In genomic region chr9:22226846-22227245, GRCm38 (mm10) we compare ENCODE assay signal across 9 mouse cellular contexts. TPM values are rescaled to one million over a fixed set of nuclear protein-coding genes. Genes with fewer than 3 reads are reported as not detected.
DNase-seq lines count a peak whose midpoint lies in the region; ATAC-seq and TF ChIP-seq lines count a peak whose summit lies in the region.
"Had no signal": no experiment of that assay in that cellular context is flagged by ENCODE, and none has a peak within 500 bp of the region (broad histone marks: within the 10 kb centered on the region; RNA-seq: fewer than 3 reads in every experiment).

No protein-coding gene starts in this region.

- ATAC-seq in kidney, embryonic 16.5 days (ENCODE audit: low FRiP score, low TSS enrichment) = no peak
- no peak for ATAC-seq in embryonic facial prominence, embryonic 14.5 days (ENCODE audit: low read depth)
- ATAC-seq in intestine, embryonic 15.5 days = 0 out of 2 replicates have a peak, but pooled peaks have one; percentile 5
- no peak for ATAC-seq in CD4-positive, CD25-positive, alpha-beta regulatory T cell, adult 4 months

- DNase-seq in kidney, adult 18-20 months = peak; percentile 59
- peak; percentile 18 for DNase-seq in embryonic facial prominence, embryonic 14.5 days (ENCODE audit: low spot score)
- no peak for DNase-seq in thymus, postnatal 0 days (ENCODE audit: low spot score)
- no peak for DNase-seq in retina, embryonic 14.5 days (ENCODE audit: low spot score)

- no peak overlapping the region for H3K4me2 ChIP-seq in kidney, embryonic 16.5 days (replicated peaks; ENCODE audit: low read depth, low read length)
- no peak overlapping the region for H3K4me2 ChIP-seq in embryonic facial prominence, embryonic 14.5 days (ENCODE audit: low read depth, low read length)
- H3K4me2 ChIP-seq in intestine, embryonic 15.5 days (replicated peaks) = no peak overlapping the region; the same call in 1 of the 2 replicates

- no peaks in the 10 kb centered on the region for H3K36me3 ChIP-seq in kidney, embryonic 16.5 days (ENCODE audit: insufficient read depth, low read length)
- H3K36me3 ChIP-seq in embryonic facial prominence, embryonic 14.5 days (ENCODE audit: control insufficient read depth, insufficient read depth, low read length) = no peaks in the 10 kb centered on the region
- no peaks in the 10 kb centered on the region for H3K36me3 ChIP-seq in intestine, embryonic 15.5 days
- H3K36me3 ChIP-seq in small intestine, adult 2 months (ENCODE audit: control insufficient read depth, insufficient read depth, low read length) = peaks cover 4% of the 10 kb centered on the region

- no peak overlapping the region for H3K27ac ChIP-seq in kidney, embryonic 16.5 days (ENCODE audit: low read length)
- no peak overlapping the region for H3K27ac ChIP-seq in embryonic facial prominence, embryonic 14.5 days (replicated peaks; ENCODE audit: low read depth, low read length)
- no peak overlapping the region; the same call in 1 of the 2 replicates for H3K27ac ChIP-seq in intestine, embryonic 15.5 days
- peak overlapping the region; percentile 55; the same call in 1 of the 2 replicates for H3K27ac ChIP-seq in small intestine, adult 2 months (ENCODE audit: insufficient read depth, low read depth, low read length)

- peaks cover 4% of the 10 kb centered on the region for H3K4me1 ChIP-seq in kidney, embryonic 16.5 days (ENCODE audit: insufficient read depth, low read length)
- H3K4me1 ChIP-seq in embryonic facial prominence, embryonic 14.5 days (ENCODE audit: control insufficient read depth, insufficient read depth, low read length) = peaks cover 4% of the 10 kb centered on the region; the same call in 1 of the 2 replicates
- H3K4me1 ChIP-seq in intestine, embryonic 15.5 days (replicated peaks) = no peaks in the 10 kb centered on the region
- peaks cover under 1% of the 10 kb centered on the region; the same call in 1 of the 2 replicates for H3K4me1 ChIP-seq in small intestine, adult 2 months (ENCODE audit: control insufficient read depth, insufficient read depth, insufficient read length, low read length)

- no peak for TF ChIP-seq POLR2A in small intestine, adult 2 months (IDR thresholded peaks at IDR 0.05; ENCODE audit: low read depth, low read length)

- H3K9ac ChIP-seq in kidney, embryonic 16.5 days (replicated peaks; ENCODE audit: low read length) = no peak overlapping the region
- H3K9ac ChIP-seq in embryonic facial prominence, embryonic 14.5 days (ENCODE audit: low read depth, low read length) = no peak overlapping the region
- no peak overlapping the region for H3K9ac ChIP-seq in intestine, embryonic 15.5 days

- 0 out of 2 replicates have a peak, but pooled peaks cover 2% of the 10 kb centered on the region for H3K9me3 ChIP-seq in kidney, embryonic 16.5 days (ENCODE audit: low read length)
- H3K9me3 ChIP-seq in embryonic facial prominence, embryonic 14.5 days (ENCODE audit: control insufficient read depth, low read length) = no peaks in the 10 kb centered on the region
- H3K9me3 ChIP-seq in intestine, embryonic 15.5 days = no peaks in the 10 kb centered on the region

- TF ChIP-seq CTCF in small intestine, adult 2 months (IDR thresholded peaks at IDR 0.05; ENCODE audit: extremely low read depth, insufficient read length, insufficient replicate concordance, low read depth, low read length) = no peak

- WGBS in kidney, embryonic 16.5 days = 82% methylated on average over 15 of the region's 15 CpGs
- WGBS in embryonic facial prominence, embryonic 14.5 days = 87% methylated on average over 15 of the region's 15 CpGs
- WGBS in intestine, embryonic 15.5 days = 48% methylated on average over 15 of the region's 15 CpGs
- WGBS in small intestine, adult 2 months = 31% methylated on average over 15 of the region's 15 CpGs

- H3K27me3 ChIP-seq in kidney, embryonic 16.5 days (ENCODE audit: insufficient read depth, low read length) = no peaks in the 10 kb centered on the region
- H3K27me3 ChIP-seq in embryonic facial prominence, embryonic 14.5 days (replicated peaks; ENCODE audit: control insufficient read depth, insufficient read depth, low read length) = no peaks in the 10 kb centered on the region
- H3K27me3 ChIP-seq in intestine, embryonic 15.5 days (replicated peaks) = no peaks in the 10 kb centered on the region
- H3K27me3 ChIP-seq in small intestine, adult 2 months (ENCODE audit: control insufficient read depth, insufficient read depth, low read length) = no peaks in the 10 kb centered on the region

- H3K4me3 ChIP-seq in kidney, embryonic 16.5 days (ENCODE audit: low read length) = no peak overlapping the region
- no peak overlapping the region for H3K4me3 ChIP-seq in embryonic facial prominence, embryonic 14.5 days (ENCODE audit: low read depth, low read length)
- H3K4me3 ChIP-seq in intestine, embryonic 15.5 days (replicated peaks) = peak overlapping the region; percentile 3; the same call in 1 of the 2 replicates
- peak overlapping the region; percentile 29 for H3K4me3 ChIP-seq in small intestine, adult 2 months (ENCODE audit: low read depth, low read length)

RNA-seq across cellular contexts. Expression of gene Zfp809, which starts 1.3 kb away (rescaled TPM):
- 20.0 and 21.7 TPM in 2 replicates for polyA plus RNA-seq in kidney, embryonic 16.5 days (2015; fragmentation: Nextera tagmentation; extraction: Ambion mirVana)
- 16.2 and 16.3 TPM in 2 replicates for polyA plus RNA-seq in embryonic facial prominence, embryonic 14.5 days (2014; fragmentation: Nextera tagmentation; extraction: Ambion mirVana)
- 19.3 and 23.6 TPM in 2 replicates for polyA plus RNA-seq in intestine, embryonic 15.5 days (2015; fragmentation: Nextera tagmentation; extraction: Ambion mirVana)
- 4.3 and 8.9 TPM in 2 replicates for polyA plus RNA-seq in small intestine, adult 2 months (2012; rRNA removed)
- polyA plus RNA-seq in thymus, postnatal 0 days (2015; fragmentation: Nextera tagmentation; extraction: Ambion mirVana) = 17.9 and 19.9 TPM in 2 replicates
- 10 to 100 TPM; 47.0 to 48.9 TPM for polyA plus RNA-seq in CD4-positive, CD25-positive, alpha-beta regulatory T cell, adult 4 months (2017; shearing (Covaris generic))

RNA-seq across cellular contexts. Expression of gene Zfp599, which starts 32.8 kb away (rescaled TPM):
- polyA plus RNA-seq in kidney, embryonic 16.5 days (2015; fragmentation: Nextera tagmentation; extraction: Ambion mirVana) = 4.9 and 5.2 TPM in 2 replicates
- 3.3 and 4.8 TPM in 2 replicates for polyA plus RNA-seq in embryonic facial prominence, embryonic 14.5 days (2014; fragmentation: Nextera tagmentation; extraction: Ambion mirVana)
- polyA plus RNA-seq in intestine, embryonic 15.5 days (2015; fragmentation: Nextera tagmentation; extraction: Ambion mirVana) = 4.2 and 4.3 TPM in 2 replicates
- polyA plus RNA-seq in small intestine, adult 2 months (2012; rRNA removed) = 0.13 and 0.16 TPM in 2 replicates
- polyA plus RNA-seq in thymus, postnatal 0 days (2015; fragmentation: Nextera tagmentation; extraction: Ambion mirVana) = 7.2 and 7.8 TPM in 2 replicates
- 1 to 10 TPM; 7.1 to 7.4 TPM for polyA plus RNA-seq in CD4-positive, CD25-positive, alpha-beta regulatory T cell, adult 4 months (2017; shearing (Covaris generic))
- polyA plus RNA-seq: erythroblast, embryonic 14.5 days had no signal

RNA-seq across cellular contexts. Expression of gene Zfp872, which starts 39.0 kb away (rescaled TPM):
- polyA plus RNA-seq in kidney, embryonic 16.5 days (2015; fragmentation: Nextera tagmentation; extraction: Ambion mirVana) = 0.20 and 0.32 TPM in 2 replicates
- 0.22 and 0.24 TPM in 2 replicates for polyA plus RNA-seq in embryonic facial prominence, embryonic 14.5 days (2014; fragmentation: Nextera tagmentation; extraction: Ambion mirVana)
- 0.29 and 0.90 TPM in 2 replicates for polyA plus RNA-seq in intestine, embryonic 15.5 days (2015; fragmentation: Nextera tagmentation; extraction: Ambion mirVana)
- polyA plus RNA-seq in small intestine, adult 2 months (2012; rRNA removed) = not detected in 2 replicates
- polyA plus RNA-seq in thymus, postnatal 0 days (2015; fragmentation: Nextera tagmentation; extraction: Ambion mirVana) = 0.27 and 0.61 TPM in 2 replicates
- not detected for polyA plus RNA-seq in CD4-positive, CD25-positive, alpha-beta regulatory T cell, adult 4 months (2017; shearing (Covaris generic))
- polyA plus RNA-seq: erythroblast, embryonic 14.5 days had no signal

Comparison
In these comparisons a context has a peak if more than half of its experiments do, and no peak if none do; other contexts are left out.
1. DNase-seq: peak in kidney, adult 18-20 months (single experiment) and embryonic facial prominence, embryonic 14.5 days (single experiment); none in thymus, postnatal 0 days (single experiment) and retina, embryonic 14.5 days (single experiment).
2. H3K4me3 ChIP-seq: peak in intestine, embryonic 15.5 days (single experiment) and small intestine, adult 2 months (single experiment); none in kidney, embryonic 16.5 days (single experiment) and embryonic facial prominence, embryonic 14.5 days (single experiment).